Mouse (Mus musculus) layer of hippocampus, postnatal 14 days (tissue): ENCODE measurements at regions not wholly inside any gene's neighbourhood (a gene's known extent, or its start where the extent isn't known, plus 50 kb on each side); places are given as distances from the start of the nearest gene placed in this dataset.

Experiments used
- DNase-seq, 2 experiments: peaks; one replicate each; pipeline ENCODE4 v3.0.0; 2021 to 2022; ENCODE audit warnings: low spot score in 2 of 2, mixed read lengths in 1 of 2

DNA sequence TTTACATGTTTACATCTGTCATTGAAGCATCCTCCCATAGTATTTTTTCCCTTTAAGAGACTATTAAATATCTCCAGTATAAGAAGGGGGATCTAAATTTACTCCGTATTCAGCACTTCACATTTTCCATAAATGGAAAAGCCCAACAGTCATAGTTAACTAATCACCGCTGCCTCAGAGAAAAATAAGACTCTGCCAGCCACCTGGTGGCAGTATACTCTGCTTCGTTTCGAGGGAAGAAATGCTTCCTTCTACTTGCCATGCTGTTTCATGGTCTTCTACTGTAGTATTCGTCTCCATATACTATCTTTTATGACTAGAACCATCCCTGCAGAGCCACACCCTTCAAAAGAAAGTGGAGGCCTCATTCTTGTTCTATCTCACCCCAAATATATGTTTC, 52.0 kb upstream of the Tro start:
- DNase-seq = peak in 1 of 2 experiments; percentile 3
